Mouse (Mus musculus): ENCODE data around the gene Tmem229b.
A peak's percentile ranks its signal among the peaks of the same experiment; 100 is the strongest.
"Not testable (repeated sequence)": the region's sequence is repeated elsewhere in the genome, so short reads cannot be mapped to it uniquely, and the experiment has no call there.

The Tmem229b gene

DNA sequence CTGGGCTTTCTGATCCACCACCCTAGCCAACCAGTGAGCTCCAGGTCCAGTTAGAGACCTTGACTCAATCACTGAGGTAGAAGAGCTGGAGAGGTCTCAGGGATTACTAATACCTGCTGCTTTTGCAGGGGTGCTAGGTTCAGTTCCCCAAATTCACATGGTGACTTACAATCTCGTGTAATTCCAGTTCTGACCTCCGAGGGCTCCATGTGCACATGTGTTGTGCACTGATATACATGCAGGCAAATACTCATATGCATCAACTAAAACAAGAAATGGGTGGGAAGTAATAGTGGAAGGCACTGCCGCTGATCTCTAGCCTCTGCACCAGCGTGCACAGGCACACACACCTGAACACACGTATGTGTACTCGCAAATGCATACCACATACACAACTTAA is 60.3 kb downstream of the Tmem229b start:
- peak; percentile 28 for DNase-seq

DNA sequence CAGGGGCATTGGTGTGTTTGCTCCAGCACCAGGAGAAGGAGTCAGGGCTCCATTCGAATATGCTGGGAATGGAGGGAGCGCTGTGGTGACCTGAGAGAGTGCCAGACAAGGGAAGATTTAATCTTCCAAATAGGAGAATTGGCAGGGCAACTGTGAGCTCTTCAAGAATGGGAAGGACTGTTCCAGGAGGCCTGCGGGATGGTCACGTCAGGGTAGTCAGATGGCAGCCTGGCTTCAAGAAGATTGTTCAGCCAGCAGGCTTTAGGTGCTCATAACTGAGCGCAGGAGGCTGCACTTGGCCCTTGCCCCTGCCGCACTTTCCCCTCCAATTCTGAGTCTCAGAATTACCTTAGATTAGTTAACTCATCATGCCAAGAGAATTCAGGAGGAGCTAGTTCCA is 64.5 kb downstream of the Tmem229b start:
- DNase-seq: no peak

DNA sequence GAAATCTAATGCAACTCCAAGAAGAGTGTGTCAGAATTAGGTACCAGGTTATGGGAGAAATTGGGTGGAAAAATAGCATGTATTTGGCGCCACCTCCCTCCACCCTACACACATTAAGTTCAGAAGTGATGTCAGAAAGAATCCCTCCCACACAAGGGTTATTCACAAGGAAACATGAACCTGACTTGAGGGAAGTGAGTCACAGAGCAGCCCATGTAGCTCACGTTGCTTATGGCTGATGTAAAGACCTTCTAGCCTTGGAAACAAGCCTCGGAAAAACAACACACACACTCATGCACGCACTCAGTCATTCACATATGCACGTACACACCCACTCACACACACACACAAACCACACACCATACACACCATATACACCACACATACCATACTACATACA is 67.3 kb downstream of the Tmem229b start:
- DNase-seq: no peak

DNA sequence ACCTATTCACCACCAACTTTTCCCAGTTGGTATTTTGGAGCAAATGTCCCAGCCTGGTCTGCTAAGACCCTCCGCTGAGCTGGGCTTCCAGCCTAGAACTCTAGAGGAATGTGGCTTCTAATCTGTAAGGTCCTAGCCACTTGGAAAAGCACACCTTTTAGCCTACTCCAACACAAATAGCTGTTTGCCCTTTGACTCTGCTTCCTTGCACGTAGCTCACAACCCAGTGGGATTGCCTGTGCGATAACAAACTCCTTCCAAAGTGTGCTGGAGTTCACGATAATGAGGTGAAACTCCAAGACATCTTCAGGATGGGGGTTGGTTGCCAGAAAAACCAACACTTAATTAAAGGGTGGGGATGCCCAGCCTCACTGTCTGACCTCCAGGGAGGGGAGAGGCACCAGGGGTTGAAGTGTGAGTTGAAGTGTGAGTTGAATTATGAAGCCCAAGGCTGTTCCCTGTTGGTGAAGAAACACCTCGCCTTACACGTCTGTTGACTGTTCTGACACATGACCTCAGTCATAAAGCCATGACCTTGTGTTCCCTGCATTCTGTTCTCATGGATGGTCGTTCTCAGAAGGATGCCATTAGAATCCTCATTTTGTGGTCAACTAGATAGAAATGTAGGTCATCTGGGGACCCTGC is 67.9 kb downstream of the Tmem229b start:
- DNase-seq: no peak

DNA sequence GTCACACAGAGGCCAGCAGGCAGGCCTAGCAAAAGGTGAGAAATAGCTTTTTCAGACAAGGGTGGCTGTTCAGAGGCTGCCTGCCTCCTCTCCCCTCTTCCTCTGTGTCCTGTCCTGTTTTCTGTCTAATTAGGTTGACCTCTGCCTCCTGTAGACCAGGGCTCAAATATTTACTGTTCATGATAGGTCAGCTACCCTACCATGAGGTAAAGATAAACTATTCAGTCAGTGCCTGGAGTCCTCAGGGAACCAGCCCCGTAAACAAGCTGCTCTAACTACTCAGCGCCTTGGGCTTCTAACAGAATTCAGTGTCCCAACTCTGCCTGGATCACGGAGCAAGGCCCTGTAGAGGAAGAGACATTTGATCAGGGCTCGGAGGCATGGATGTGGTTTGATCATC is 70.9 kb downstream of the Tmem229b start:
- no peak for DNase-seq

DNA sequence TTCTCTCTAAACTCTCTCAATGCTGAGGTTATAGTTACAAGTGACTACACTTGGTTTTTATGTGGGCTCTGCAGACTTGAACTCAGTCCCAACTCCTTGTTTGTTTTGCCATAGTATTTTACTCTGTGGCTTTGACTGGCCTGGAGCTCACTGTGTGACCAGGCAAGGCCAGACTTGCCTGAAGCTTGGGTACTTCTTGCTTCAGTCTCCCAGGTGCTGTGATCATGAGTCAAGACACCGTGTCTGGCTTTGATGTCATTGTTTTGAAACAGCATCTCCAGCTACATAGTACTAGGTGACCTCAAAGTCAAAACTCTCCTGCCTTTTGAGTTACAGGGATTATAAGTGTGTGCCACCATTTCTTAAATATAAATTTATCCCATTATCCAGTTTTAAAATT is 77.5 kb downstream of the Tmem229b start:
- no peak for DNase-seq

DNA sequence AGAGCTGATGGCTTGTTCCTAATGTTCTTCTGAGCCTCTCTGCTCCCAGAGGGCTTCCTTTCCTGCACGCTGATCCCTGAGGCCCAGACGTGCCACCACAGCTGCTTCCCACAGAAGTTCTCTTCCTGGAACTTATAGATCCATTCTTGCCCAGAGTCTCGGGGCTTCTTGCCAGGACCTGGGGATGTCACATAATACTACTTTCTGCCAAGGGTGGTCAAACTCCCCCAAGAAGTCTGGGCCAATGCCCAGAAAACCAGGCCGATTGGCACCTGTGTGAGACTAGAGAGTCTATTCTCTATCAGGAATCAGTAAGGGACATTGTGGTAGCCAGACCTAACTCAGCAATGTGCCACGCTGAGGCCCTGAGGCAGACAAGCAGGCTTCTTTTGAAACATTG is 80.1 kb downstream of the Tmem229b start:
- DNase-seq: no peak

DNA sequence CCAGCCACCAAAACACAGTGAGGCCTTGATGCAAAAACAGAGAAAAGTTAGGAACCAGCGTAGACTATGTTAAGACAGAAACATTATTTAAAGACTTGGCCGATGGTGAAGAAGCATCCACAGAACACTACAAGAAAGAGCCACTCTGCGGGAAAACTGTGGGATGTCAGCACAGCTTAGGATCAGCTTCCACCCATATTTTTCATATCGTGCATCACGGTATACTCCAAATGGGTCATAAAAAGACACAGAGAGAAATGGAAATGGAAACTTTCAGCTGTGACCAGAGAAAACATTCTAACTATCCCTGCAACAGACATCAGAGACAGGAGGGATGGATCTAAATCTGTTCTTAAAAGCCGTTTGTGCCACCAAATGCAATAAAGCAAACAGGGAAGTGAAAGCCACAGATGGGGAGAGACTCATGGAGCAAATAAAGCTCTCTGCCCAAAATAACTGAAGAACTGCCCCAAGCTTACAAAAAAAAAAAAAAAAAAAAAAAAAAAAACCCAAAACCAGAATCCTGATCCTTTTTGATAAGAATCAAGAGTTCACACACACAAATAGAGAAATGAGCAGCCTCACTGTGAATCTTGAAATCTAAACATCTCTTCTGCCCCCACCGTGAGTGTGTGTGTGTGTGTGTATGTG is 83.8 kb downstream of the Tmem229b start:
- DNase-seq: no peak

DNA sequence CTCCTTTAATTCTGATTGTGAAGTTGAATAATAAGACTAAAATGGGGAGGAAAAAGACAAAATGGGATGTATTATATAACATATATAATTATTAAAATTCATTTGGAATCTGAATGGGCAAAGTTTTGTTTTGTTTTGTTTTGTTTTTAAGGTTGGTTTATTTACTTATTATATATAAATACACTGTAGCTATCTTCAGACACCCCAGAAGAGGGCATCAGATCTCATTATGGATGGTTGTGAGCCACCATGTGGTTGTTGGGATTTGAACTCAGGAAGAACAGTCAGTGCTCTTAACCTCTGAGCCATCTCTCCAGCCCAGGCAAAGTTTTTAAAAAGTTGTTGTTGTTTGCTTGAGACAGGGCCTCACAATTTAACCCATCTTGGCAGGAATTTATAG is 84.5 kb downstream of the Tmem229b start:
- not testable (repeated sequence) for DNase-seq

DNA sequence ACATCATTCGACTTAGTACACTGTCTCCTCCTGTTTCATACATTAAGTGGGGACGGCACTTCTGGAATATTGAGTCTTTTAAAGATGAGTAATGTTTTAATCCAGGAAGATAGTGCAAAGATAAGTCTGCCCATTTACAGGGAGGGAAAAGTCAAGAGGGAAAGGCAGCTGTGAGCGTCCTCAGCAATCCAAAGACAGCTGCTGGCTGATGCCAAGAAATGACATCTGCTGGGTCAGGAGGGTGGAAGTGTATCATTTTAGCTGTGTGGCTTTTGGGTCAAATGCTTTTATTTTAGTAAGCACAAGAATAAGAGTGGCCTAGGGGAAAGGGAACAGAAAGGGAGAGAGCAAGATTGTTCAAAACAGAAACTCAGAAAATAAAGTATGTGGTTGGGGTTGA is 85.4 kb downstream of the Tmem229b start:
- no peak for DNase-seq

DNA sequence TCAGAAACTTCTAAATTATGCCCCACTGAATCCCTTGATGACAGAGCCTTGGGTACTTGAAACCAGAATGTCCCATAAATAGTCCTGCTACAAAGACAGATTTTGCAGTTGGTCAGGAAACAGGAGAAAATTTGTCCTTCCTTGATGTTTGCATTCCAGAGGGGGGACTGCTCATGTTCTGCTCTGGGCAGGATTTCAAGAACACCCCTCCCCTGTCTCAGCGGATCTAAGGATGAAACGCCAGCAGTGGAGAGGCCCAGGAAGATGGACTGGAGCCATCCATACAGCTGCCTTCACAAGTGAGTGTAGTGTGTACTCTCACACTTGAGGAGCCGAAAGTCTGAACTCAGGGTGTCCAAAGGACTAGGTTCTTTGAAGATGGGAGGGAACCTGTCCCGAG is 86.0 kb downstream of the Tmem229b start:
- DNase-seq: no peak

DNA sequence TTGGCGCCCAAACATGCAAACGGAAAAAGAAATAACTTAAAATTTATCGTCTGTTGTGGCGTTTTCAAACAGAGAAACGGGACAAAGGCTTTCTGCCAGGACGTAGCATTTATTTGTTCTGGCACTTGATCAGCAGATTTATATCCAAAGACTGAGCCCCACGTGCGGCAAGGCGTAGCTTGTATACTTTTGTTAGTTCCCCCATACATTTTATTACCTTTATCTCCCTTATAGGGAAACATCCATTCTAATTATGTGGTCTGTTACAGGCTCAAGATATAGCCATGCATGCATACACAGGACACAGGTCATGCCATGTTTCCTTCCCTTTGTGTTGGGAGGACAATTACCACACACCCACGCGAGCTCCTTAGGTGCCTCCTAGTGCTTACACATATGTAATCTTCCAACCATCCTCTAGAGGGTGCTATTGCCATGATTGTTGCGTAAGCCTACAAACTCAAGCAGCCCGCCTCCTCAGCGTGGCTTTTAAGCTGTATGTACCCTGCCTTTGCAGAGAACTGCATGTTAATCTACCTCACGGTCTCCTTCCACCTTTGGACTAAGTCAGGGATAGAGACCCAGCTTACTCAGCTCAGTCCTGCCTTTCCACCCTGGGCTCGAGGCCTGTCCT is 88.2 kb downstream of the Tmem229b start:
- peak; percentile 75 for DNase-seq

DNA sequence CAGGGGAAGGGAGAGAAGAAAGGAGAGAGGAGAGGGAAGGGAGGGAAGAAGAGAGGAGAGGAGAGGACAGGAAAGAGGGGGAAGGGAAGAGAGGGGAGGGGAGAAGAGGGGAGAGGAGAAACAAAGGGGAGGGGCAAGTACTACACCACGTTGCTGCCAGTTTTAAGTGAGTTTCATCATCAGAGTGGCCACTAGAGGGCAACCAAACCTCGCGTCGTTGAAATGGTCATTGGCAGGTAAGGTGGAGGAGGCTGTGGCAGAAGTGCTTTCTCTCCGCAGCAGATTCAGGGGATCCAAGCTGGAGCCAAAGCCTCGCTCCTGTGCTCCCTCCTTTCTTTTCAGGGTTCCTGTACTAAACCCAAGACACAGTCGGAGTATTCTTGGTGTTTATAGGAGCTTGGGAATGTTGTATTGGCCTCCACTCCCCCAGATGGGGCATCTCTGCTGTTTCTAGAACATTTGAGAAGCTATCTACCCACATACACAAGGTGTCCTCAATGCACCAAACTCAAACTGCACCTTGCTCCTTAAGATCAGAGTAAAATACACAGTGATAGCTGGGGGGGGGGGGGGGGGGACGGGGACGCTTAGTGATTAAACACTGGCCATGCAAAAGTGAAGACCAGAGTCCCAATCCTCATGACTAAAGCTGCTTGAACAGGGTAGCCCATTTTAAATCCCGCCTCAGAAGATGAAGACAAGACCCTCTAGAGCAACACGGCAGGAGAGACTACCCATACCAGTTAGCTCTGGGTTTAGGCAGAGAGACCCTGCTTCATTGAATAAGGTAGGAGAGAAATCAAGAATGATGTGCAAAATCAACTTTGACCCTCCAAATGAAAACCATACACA is 89.0 kb downstream of the Tmem229b start:
- peak; percentile 88 for DNase-seq

DNA sequence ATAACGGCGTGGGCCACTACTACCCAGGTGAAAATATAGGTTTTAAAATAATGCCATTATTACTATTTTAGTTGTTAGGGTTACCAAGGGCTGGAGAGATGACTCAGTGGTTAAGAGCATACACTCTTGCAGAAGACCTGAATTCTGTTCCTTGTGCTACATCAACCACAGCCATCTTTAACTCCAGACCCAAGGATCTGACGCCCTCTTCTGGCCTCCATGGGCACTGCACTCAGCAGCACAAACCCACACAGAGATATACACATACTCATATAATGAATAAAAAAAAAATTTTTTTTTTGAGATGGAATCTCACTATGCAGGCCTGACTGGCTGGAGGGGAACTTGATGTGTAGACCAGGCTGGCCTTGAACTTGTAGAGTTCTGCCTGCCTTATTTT is 91.1 kb downstream of the Tmem229b start:
- DNase-seq: no peak

DNA sequence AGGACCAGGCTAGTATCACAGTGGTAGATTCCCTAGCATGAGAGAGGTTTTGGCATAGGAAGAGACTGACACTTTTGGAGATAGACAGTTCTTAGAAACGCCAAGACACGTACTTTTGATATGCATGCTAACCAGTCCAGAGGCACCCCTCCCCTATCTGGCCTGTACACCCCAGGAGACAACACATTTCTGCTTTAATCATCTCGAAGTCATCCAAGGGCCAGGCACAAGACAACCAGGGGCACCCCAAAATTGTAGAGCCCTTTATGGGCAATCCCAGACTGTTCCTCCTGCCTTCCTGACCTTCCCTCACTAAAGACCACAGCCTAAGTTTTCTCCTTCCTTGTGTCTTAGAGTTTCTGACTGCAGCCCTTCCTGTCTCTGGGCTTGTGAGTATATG is 91.9 kb downstream of the Tmem229b start:
- no peak for DNase-seq

DNA sequence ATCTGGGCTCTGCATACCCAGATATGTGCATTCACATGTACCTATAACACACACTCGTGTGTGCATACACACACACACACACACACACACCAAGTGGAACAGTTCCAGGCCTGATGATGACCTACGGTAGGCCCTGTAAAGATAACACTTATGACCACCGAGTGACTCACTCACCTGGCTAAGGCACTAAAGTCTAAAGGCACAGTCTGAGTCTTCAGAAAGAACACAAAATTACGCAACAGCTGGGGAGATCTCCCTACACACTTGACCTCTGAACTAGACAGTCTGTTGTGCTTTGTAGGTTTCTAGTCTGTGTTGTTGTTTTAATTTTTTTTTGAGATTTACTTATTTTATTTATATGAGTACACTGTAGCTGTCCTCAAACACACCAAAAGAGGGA is 93.0 kb downstream of the Tmem229b start:
- DNase-seq: no peak

Data from thymus, postnatal 14 days (tissue).